Mouse (Mus musculus): ENCODE data around the gene 1700025G04Rik.

DNA sequence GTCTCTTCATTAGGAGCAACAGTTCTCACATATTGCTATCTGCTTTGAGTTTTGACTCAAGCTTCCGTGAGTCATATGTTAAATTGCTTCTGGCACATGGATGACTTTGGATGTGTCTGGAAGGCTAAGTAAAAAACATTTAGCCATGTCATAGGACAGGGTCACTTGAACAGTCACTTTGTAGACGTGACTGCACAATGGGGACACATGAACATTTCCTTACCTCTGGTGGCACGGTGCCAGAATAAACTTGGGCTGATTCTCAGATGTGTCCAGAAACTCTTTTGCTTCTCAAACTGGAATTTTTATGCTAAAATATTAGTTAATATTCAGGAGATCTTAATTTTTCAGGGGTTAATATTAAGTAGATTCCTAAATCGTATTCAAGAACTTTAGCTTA is 49.6 kb upstream of the 1700025G04Rik start:
- TF ChIP-seq CTCF (IDR thresholded peaks at IDR 0.05; ENCODE audit: low read depth) = no peak
- no peak for TF ChIP-seq EP300 (IDR thresholded peaks at IDR 0.05; ENCODE audit: low read depth)

Measured in heart, postnatal 0 days (tissue).